Mouse (Mus musculus) megakaryocyte, embryonic 14.5 days (primary cell): Measurements from ENCODE around the gene Gm49027. TPM values are rescaled to one million over a fixed set of nuclear protein-coding genes. Genes with fewer than 3 reads are reported as not detected.
A peak's percentile ranks its signal among the peaks of the same experiment; 100 is the strongest.

Experiments
- H3K27me3 ChIP-seq: replicated peaks from 2 replicates; pipeline ENCODE3; 2012; ENCODE audit warnings: inconsistent platforms
- H3K36me3 ChIP-seq: replicated peaks from 2 replicates; pipeline ENCODE3; 2012; ENCODE audit warnings: low read length, inconsistent platforms, mixed read lengths
- H3K4me1 ChIP-seq: 2 replicates; pipeline ENCODE4 v1.6.1; 2012; ENCODE audit warnings: inconsistent platforms
- H3K4me3 ChIP-seq: replicated peaks from 2 replicates; pipeline ENCODE3; 2012; ENCODE audit warnings: moderate library complexity, mild to moderate bottlenecking, inconsistent platforms
- H3K9me3 ChIP-seq: 2 replicates; pipeline ENCODE4 v1.6.1; 2012; ENCODE audit warnings: inconsistent platforms
- FLI1 ChIP-seq: IDR thresholded peaks from 2 replicates; pipeline ENCODE4 v1.6.1; 2012; ENCODE audit warnings: low read length, inconsistent platforms, mixed read lengths
- GATA1 ChIP-seq: IDR thresholded peaks from 3 replicates; pipeline ENCODE4 v1.6.1; 2012; ENCODE audit warnings: mixed read lengths, low read length, inconsistent platforms, borderline replicate concordance
- polyA plus RNA-seq: library from polyadenylated mRNA; stranded (reverse); fragments of >175 nt; gene quantifications from 2 replicates; pipeline ENCODE4 v1.2.3, GENCODE M21; 2012; ENCODE audit warnings: low replicate concordance; ENCODE audit not compliant: insufficient read depth

Gm49027 gene
- not detected in 2 replicates for polyA plus RNA-seq

DNA sequence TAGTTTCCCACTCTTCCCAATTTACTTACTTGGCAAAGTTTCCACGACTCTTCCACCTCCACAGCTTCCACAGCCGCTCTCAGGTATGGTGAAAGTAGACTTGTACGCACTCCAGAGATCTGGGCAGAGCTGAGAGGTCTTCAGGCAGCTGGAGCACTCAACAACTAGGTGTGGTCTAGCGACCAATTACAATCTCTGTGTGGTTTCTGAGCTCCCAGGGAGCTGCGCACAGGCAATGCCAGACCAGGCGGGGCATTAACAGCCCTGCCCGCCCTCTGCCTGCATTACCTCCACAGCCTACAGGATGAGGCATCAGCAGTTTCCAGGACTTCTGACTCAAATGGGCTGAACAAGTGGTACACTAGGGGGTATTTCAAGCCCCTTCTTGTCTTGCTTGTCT lies at the start of gene Gm49027:
Gene Gm49027, minus strand, starts transcription at position 208 of the 400 bp plus-strand sequence.
- no peak for TF ChIP-seq FLI1
- Histone ChIP-seq H3K4me3 (peak within 1 kb of the TSS; percentile 96), H3K4me1 (peaks cover 29% of the 10 kb centered on the region), H3K36me3 (peaks cover 51% of the 10 kb centered on the region), H3K27me3 (no peaks in the 10 kb centered on the region), H3K9me3 (no peaks in the 10 kb centered on the region)

DNA sequence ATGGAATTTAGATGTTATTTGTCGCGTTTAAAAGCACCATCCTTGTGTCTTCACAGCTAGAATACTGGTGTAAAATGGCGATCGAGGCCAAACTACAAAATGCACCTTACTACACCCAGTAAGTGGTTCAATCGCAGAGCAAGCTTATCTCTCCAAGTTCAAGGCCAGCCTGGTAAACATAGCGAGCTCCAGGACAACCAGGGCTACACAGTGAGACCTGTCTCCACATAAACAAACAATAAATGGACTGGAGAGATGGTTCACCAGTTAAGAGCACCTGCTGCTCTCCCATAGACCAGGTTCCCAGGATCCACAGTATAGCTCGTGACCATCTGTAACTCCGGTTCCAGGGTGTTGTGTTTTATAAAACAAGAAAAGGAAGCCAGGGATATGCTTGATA lies 48.1 kb upstream of the Gm49027 start:
- Histone ChIP-seq H3K36me3 (peaks cover 24% of the 10 kb centered on the region), H3K4me3 (peak overlapping the region; percentile 94), H3K9me3 (no peaks in the 10 kb centered on the region), H3K27me3 (no peaks in the 10 kb centered on the region), H3K4me1 (peaks cover 25% of the 10 kb centered on the region)
- TF ChIP-seq FLI1 (no peak), GATA1 (no peak)

DNA sequence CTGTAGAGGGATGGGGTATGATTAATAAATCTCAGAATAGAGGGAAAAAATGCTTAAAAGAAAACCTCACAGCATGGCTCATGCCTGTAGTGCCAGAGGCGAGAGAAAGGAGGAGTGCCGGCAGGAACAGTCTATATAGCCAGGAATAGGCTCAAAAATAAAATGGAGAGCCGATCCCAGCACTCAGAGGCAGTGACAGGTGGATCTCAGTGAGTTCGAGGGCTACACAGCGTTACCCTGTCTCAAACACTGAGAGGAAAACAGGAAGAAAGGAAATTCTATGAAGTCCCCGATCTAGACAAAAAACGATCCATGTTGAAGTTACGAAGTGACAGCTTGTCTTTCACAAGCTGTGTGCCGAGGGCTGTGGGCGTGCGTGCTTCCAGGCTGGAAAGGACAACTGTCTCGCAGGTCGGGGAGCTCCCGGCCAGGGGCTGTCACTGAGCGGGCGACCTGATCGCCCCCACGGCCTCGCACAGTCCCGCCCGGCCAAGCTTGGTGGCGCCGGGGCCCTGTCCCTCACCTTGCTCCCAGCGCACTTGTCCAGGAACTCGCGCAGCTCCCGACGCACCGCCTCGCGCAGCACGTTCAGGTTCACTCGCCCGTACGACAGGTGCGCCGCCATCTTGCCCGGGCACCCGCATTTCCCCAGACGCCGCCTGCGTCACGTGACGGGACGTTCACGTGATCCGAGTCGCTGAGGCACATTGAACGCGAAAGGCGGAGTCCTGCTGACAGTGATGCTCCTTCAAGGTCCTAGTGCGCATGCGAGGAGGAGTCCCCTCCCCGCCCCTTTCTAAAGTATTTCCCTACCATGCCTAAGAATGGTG lies 47.3 kb upstream of the Gm49027 start, which contains the start of gene Vps33a:
Gene Vps33a, minus strand, starts transcription at position 682 of the 830 bp plus-strand sequence.
- Histone ChIP-seq H3K27me3 (no peaks in the 10 kb centered on the region), H3K4me1 (peaks cover 25% of the 10 kb centered on the region), H3K9me3 (no peaks in the 10 kb centered on the region), H3K36me3 (peaks cover 30% of the 10 kb centered on the region), H3K4me3 (peak within 1 kb of the TSS; percentile 94)
- no peak for TF ChIP-seq GATA1
- TF ChIP-seq FLI1 = no peak

DNA sequence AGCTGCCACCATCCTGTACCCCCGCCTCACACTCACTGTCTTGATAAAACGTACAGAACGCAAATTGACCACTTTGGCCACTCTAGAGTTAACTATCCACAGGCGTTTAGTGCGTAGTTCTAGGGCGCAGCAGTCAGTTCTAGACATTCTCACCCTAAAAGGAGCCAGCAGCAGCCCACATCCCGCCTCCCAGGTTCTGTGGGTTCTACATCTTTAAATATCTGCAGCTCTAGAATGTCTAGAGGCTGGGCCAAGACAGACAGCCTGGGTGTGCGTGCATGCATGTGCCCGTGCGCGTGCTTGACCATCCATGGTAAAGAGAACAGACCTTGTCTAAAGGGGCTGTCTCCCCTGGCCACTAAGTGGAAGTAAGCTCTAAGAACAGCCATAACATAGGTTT lies 35.8 kb upstream of the Gm49027 start:
- Histone ChIP-seq H3K27me3 (no peaks in the 10 kb centered on the region), H3K36me3 (peaks cover 96% of the 10 kb centered on the region), H3K9me3 (no peaks in the 10 kb centered on the region), H3K4me1 (no peaks in the 10 kb centered on the region), H3K4me3 (no peak overlapping the region)
- no peak for TF ChIP-seq GATA1
- no peak for TF ChIP-seq FLI1

DNA sequence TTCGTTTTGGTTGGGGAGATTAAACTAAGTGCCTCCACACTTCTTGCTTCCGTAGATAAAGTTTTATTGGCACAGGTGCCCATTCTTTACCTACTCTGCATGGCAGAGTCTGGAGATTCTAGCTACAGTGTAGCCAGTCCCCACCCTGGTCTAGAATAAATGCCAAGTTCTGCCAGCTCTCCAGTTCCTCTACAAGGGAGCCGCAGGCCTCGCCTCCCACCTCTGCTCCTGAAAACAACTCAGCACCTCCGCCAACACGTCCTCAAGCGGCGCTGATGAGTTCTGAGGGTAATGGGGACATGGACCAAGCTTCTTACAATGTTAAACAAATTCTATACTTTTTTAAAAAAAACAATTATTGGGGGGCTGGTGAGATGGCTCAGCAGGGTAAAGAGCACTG lies 34.3 kb upstream of the Gm49027 start:
- no peak for TF ChIP-seq FLI1
- no peak for TF ChIP-seq GATA1
- Histone ChIP-seq H3K36me3 (peaks cover 92% of the 10 kb centered on the region), H3K9me3 (no peaks in the 10 kb centered on the region)

DNA sequence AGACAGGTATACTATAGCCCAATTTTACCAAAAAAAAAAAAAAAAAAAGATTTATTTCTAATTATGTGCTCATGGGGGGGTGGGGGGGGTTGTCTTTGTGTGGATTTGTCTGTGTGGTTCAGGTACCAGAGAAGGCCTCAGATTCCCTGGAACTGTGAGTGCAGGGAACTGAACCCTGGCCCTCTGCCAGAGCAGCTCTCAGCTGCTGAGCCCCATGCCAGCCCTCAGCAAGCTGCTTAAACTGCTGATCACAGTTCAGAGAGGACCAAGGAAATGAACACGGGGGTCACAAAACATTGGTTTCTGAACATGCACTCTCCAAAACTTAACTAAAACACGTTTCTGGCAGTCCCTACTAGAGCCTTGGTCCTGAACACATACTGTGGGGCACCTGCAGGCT lies 31.2 kb upstream of the Gm49027 start:
- Histone ChIP-seq H3K36me3 (peaks cover 69% of the 10 kb centered on the region), H3K9me3 (no peaks in the 10 kb centered on the region), H3K4me3 (no peak overlapping the region), H3K4me1 (no peaks in the 10 kb centered on the region), H3K27me3 (no peaks in the 10 kb centered on the region)
- TF ChIP-seq FLI1 (no peak), GATA1 (no peak)

More for the DNA sequence above, 34.3 kb upstream of the Gm49027 start:
- H3K27me3 ChIP-seq = no peaks in the 10 kb centered on the region
- H3K4me3 ChIP-seq = no peak overlapping the region
- no peaks in the 10 kb centered on the region for H3K4me1 ChIP-seq

DNA sequence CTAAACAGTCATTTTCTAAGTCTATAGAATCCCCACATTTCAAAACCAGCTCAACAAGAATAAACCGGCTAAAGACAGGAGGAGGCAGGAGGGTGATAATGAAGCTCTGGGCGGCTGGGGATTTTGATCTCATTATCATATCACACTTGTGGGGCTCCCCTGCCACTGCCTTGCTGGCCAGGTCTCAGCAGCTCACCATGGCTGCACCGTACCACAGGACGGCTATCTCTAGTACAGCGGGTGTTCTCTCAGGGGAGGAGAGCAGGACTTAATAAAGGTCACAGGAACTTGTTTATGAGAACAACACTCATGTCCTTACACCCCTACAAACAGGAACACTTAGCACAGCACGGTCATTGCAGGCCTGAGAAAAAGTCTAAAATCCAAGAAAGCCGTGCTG lies 30.4 kb upstream of the Gm49027 start:
- Histone ChIP-seq H3K4me1 (no peaks in the 10 kb centered on the region), H3K9me3 (no peaks in the 10 kb centered on the region), H3K27me3 (no peaks in the 10 kb centered on the region), H3K36me3 (peaks cover 61% of the 10 kb centered on the region), H3K4me3 (no peak overlapping the region)
- TF ChIP-seq GATA1 = no peak
- no peak for TF ChIP-seq FLI1

DNA sequence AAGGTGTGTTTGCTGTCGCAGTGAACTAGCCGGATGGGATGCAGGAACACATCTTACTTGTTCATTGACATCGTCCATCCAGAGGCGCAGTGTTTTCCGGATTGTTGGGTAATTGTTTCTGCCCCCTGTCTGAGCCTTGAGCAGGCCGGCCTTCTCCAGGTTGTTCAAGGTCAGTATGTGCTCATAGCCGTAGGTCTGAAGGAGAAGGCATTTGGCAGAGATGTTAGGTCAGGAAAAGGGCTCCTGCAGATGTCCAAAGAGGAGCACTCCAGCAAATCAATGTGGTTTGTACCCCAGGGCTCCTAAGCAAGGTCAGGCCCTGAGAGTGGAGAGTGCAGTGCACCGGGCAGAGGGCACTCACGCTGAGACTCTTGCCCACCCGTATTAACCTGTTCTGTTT lies 8.5 kb upstream of the Gm49027 start:
- H3K4me3 ChIP-seq = no peak overlapping the region
- H3K36me3 ChIP-seq = peaks cover 89% of the 10 kb centered on the region
- H3K27me3 ChIP-seq = no peaks in the 10 kb centered on the region
- H3K9me3 ChIP-seq = no peaks in the 10 kb centered on the region
- TF ChIP-seq GATA1 (no peak), FLI1 (no peak)
- H3K4me1 ChIP-seq = no peaks in the 10 kb centered on the region

DNA sequence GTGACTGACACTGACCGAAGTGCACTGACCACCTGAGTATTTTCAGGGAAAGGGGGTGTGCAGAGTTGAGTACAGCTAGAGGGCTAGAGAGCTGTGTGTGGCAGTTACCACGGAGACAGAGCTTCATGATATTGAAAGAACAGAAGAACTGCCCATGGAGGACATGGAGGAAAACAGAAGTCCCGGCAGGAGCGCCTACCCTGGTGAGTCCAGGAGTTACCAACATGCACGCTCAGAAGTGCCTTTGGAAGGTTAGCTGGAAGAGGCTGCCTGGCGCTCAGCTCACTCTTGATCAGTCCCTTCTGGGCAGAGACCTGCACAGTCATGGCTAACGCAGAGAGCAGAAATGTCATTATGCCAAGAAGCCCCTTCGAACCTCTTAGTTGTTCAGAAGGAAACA lies 4.8 kb upstream of the Gm49027 start:
- peaks cover 98% of the 10 kb centered on the region for H3K36me3 ChIP-seq
- H3K9me3 ChIP-seq = no peaks in the 10 kb centered on the region
- no peak overlapping the region for H3K4me3 ChIP-seq
- H3K4me1 ChIP-seq = peaks cover under 1% of the 10 kb centered on the region
- TF ChIP-seq GATA1 (no peak), FLI1 (no peak)
- H3K27me3 ChIP-seq = no peaks in the 10 kb centered on the region

DNA sequence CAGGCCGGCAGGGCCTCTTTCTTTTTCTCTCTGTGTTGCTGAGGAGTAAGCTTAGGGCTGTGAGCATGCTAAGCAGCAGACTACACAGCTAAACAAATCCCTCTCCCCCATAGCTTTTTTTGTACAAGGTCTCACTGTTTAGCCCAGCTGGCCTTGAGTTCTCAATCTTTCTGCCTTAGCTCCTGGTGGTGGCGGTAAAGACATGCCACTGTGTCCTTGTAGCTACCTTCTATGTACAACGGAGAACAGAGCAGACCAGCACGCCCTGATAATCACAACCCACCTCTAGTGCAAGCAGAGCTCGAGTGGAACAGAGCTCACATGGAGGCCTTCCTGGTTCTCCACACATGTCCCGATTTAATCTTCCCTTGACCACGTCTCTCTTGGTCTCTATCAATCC lies 3.4 kb upstream of the Gm49027 start:
- Histone ChIP-seq H3K4me3 (no peak overlapping the region), H3K9me3 (no peaks in the 10 kb centered on the region), H3K36me3 (peaks cover 85% of the 10 kb centered on the region), H3K27me3 (no peaks in the 10 kb centered on the region), H3K4me1 (peaks cover 8% of the 10 kb centered on the region)
- TF ChIP-seq GATA1 (no peak), FLI1 (no peak)

DNA sequence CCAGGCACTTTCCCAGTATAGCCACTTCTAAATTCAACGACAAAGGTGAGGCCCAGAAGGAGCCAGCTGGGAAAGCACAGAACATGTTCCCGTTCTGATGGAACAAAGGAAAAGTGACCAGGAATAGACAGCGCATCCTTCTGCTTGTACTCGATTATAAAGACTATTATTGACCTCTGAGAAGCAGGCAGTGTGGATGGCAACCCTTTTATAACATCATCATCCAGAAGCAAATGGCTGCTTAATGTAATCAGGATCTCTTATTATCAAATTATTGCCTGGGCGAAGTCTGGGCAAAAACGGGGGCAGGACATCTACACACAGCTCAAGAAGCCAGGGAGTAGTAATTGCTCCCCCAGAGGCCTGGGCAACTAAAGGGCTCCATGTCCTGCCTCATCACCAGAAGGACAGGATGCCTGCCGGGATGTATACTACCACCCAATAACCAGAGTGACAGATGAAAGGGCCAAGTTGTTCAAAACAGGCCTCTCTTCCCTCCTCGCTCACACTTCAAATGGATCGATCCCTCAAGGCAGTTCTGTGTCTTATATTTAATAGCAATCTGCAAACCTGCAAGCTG lies 718 bp upstream of the Gm49027 start:
- Histone ChIP-seq H3K27me3 (no peaks in the 10 kb centered on the region), H3K9me3 (no peaks in the 10 kb centered on the region), H3K4me3 (no peak overlapping the region), H3K36me3 (peaks cover 58% of the 10 kb centered on the region), H3K4me1 (peaks cover 29% of the 10 kb centered on the region)
- TF ChIP-seq GATA1 = no peak
- no peak for TF ChIP-seq FLI1
